Mouse (Mus musculus): ENCODE data around the gene Ghitm.
A peak's percentile ranks its signal among the peaks of the same experiment; 100 is the strongest.
"Not testable (repeated sequence)": the region's sequence is repeated elsewhere in the genome, so short reads cannot be mapped to it uniquely, and the experiment has no call there.

Ghitm gene

GRCm38 (mm10) chr14:37135127-37135593 lies at the start of gene Ghitm:
Ghitm (minus strand) TSS chr14:37135272.
- peak; percentile 94 for DNase-seq (ENCODE audit: low read depth, low spot score)

GRCm38 (mm10) chr14:37184871-37185270 lies 49.8 kb upstream of the Ghitm start:
- DNase-seq (ENCODE audit: low read depth, low spot score): no peak

- DNase-seq (ENCODE audit: low read depth, low spot score): no peak
Observed at GRCm38 (mm10) chr14:37174484-37174883, 39.4 kb upstream of the Ghitm start.

GRCm38 (mm10) chr14:37165266-37165926 lies 30.3 kb upstream of the Ghitm start:
- DNase-seq (ENCODE audit: low read depth, low spot score): peak; percentile 30

- no peak for DNase-seq (ENCODE audit: low read depth, low spot score)
Observed at GRCm38 (mm10) chr14:37164392-37165032, 29.4 kb upstream of the Ghitm start.

- DNase-seq (ENCODE audit: low read depth, low spot score): no peak
Observed at GRCm38 (mm10) chr14:37163277-37163956, 28.3 kb upstream of the Ghitm start.

- no peak for DNase-seq (ENCODE audit: low read depth, low spot score)
Observed at GRCm38 (mm10) chr14:37154391-37154790, 19.3 kb upstream of the Ghitm start.

GRCm38 (mm10) chr14:37139051-37139710 lies 4.1 kb upstream of the Ghitm start:
- no peak for DNase-seq (ENCODE audit: low read depth, low spot score)

- not testable (repeated sequence) for DNase-seq (ENCODE audit: low read depth, low spot score)
Observed at GRCm38 (mm10) chr14:37137596-37137995, 2.5 kb upstream of the Ghitm start.

GRCm38 (mm10) chr14:37136110-37136509 lies 1.0 kb upstream of the Ghitm start:
- no peak for DNase-seq (ENCODE audit: low read depth, low spot score)

- no peak for DNase-seq (ENCODE audit: low read depth, low spot score)
Observed at GRCm38 (mm10) chr14:37135671-37136070, 599 bp upstream of the Ghitm start.

GRCm38 (mm10) chr14:37134304-37135126 lies 557 bp downstream of the Ghitm start:
- no peak for DNase-seq (ENCODE audit: low read depth, low spot score)

GRCm38 (mm10) chr14:37127652-37128051 lies 7.4 kb downstream of the Ghitm start:
- peak; percentile 26 for DNase-seq (ENCODE audit: low read depth, low spot score)

GRCm38 (mm10) chr14:37119233-37119632 lies 15.8 kb downstream of the Ghitm start:
- no peak for DNase-seq (ENCODE audit: low read depth, low spot score)

GRCm38 (mm10) chr14:37113922-37114321 lies 21.1 kb downstream of the Ghitm start, which contains the start of gene 2610528A11Rik:
2610528A11Rik (minus strand) TSS chr14:37114022.
- DNase-seq (ENCODE audit: low read depth, low spot score): no peak

- no peak for DNase-seq (ENCODE audit: low read depth, low spot score)
Observed at GRCm38 (mm10) chr14:37112931-37113330, 22.1 kb downstream of the Ghitm start.

GRCm38 (mm10) chr14:37111371-37111770 lies 23.7 kb downstream of the Ghitm start:
- DNase-seq (ENCODE audit: low read depth, low spot score): no peak

- DNase-seq (ENCODE audit: low read depth, low spot score): no peak
Observed at GRCm38 (mm10) chr14:37110456-37110855, 24.6 kb downstream of the Ghitm start.

GRCm38 (mm10) chr14:37109975-37110374 lies 25.1 kb downstream of the Ghitm start:
- DNase-seq (ENCODE audit: low read depth, low spot score): no peak

GRCm38 (mm10) chr14:37109460-37109859 lies 25.6 kb downstream of the Ghitm start:
- DNase-seq (ENCODE audit: low read depth, low spot score): no peak

GRCm38 (mm10) chr14:37105846-37106245 lies 29.2 kb downstream of the Ghitm start:
- no peak for DNase-seq (ENCODE audit: low read depth, low spot score)
